Mouse (Mus musculus) C2C12 (cell line): ENCODE results near the gene Gm765.

ENCODE experiments used
- CEBPB ChIP-seq: IDR thresholded peaks from one replicate; pipeline ENCODE4 v1.6.1; 2011; ENCODE audit warnings: low read depth, mild to moderate bottlenecking, control low read depth, moderate library complexity
- CTCF ChIP-seq: IDR thresholded peaks from one replicate; pipeline ENCODE4 v1.5.1; 2011; ENCODE audit not compliant: control insufficient read depth, insufficient read depth, insufficient read length
- FOSL1 ChIP-seq: IDR thresholded peaks from one replicate; pipeline ENCODE4 v1.8.0; 2011; ENCODE audit warnings: mild to moderate bottlenecking, low read length; ENCODE audit not compliant: poor library complexity, insufficient read depth, severe bottlenecking
- MAX ChIP-seq: IDR thresholded peaks from one replicate; pipeline ENCODE4 v1.6.1; 2011; ENCODE audit warnings: mild to moderate bottlenecking, control low read depth
- MYOD1 ChIP-seq: IDR thresholded peaks from one replicate; pipeline ENCODE4 v1.6.1; 2011; ENCODE audit warnings: low read depth; ENCODE audit not compliant: control insufficient read depth, insufficient read length
- MYOG ChIP-seq: IDR thresholded peaks from one replicate; pipeline ENCODE4 v1.6.1; 2011; ENCODE audit not compliant: control insufficient read depth, insufficient read length; ENCODE audit errors: extremely low read depth
- USF1 ChIP-seq: IDR thresholded peaks from one replicate; pipeline ENCODE4 v1.6.1; 2011; ENCODE audit warnings: low read depth, mild to moderate bottlenecking, control low read depth, moderate library complexity

DNA sequence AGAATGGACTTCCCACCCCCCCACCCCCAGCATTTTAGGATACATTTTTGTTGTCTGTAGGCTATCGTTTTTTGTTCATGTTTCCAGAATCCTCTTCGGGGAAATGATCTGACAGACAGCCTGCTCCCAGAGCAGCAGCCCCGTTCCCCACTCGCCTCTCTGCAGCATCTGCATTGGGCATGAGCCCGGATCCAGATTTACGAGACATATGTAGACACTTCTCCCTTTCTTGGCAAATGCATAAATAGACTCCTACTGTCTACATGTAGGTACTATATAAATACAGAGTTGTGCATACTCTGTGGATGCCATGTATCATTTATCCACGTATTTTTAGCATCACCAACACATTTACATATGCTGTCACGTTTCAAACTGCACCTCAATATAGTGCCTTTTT, 42.9 kb upstream of the Gm765 start:
- TF ChIP-seq CTCF, result no peak
- TF ChIP-seq USF1, result no peak
- TF ChIP-seq MAX, result no peak
- TF ChIP-seq CEBPB, result no peak
- TF ChIP-seq MYOD1, result no peak
- no peak for TF ChIP-seq MYOG
- no peak for TF ChIP-seq FOSL1
